Mouse (Mus musculus) lung, postnatal 0 days (tissue): ENCODE data around the gene Tex14. TPM values are rescaled to one million over a fixed set of nuclear protein-coding genes. Genes with fewer than 3 reads are reported as not detected.

Experiments used
- ATAC-seq: fragments of 200-750 bp; cut with Nextera tagmentation; 2 replicates; pipeline ENCODE4 v1.8.0; 2017; ENCODE audit warnings: moderate library complexity
- DNase-seq: peaks from one replicate; pipeline ENCODE4 v3.0.0-alpha.2; 2016; ENCODE audit warnings: low spot score
- H3K27ac ChIP-seq: fragments of 300-500 bp; sonication (generic); 2 replicates; pipeline ENCODE4 v1.5.1; 2014; ENCODE audit warnings: antibody characterized with exemption, mild to moderate bottlenecking, low read length, mixed read lengths
- H3K27me3 ChIP-seq: fragments of 300-500 bp; sonication (generic); replicated peaks from 2 replicates; pipeline ENCODE4 v1.6.1; 2014; ENCODE audit warnings: low read length, mixed read lengths; ENCODE audit not compliant: insufficient read depth
- H3K36me3 ChIP-seq: fragments of 300-500 bp; sonication (generic); 2 replicates; pipeline ENCODE4 v1.6.1; 2014; ENCODE audit warnings: low read length, mixed read lengths; ENCODE audit not compliant: insufficient read depth
- H3K4me1 ChIP-seq: fragments of 300-500 bp; sonication (generic); 2 replicates; pipeline ENCODE4 v1.6.1; 2014; ENCODE audit warnings: antibody characterized with exemption, low read depth, low read length, mixed read lengths; ENCODE audit not compliant: insufficient read depth
- H3K4me2 ChIP-seq: fragments of 300-500 bp; sonication (generic); replicated peaks from 2 replicates; pipeline ENCODE4 v1.6.1; 2014; ENCODE audit warnings: low read depth, mild to moderate bottlenecking, low read length, moderate library complexity, mixed read lengths
- H3K4me3 ChIP-seq: fragments of 300-500 bp; sonication (generic); 2 replicates; pipeline ENCODE4 v1.5.1; 2014; ENCODE audit warnings: low read depth, low read length
- H3K9ac ChIP-seq: fragments of 300-500 bp; sonication (generic); replicated peaks from 2 replicates; pipeline ENCODE4 v1.6.1; 2014; ENCODE audit warnings: low read depth, mild to moderate bottlenecking
- H3K9me3 ChIP-seq: fragments of 300-500 bp; sonication (generic); 2 replicates; pipeline ENCODE4 v1.6.1; 2016; ENCODE audit warnings: low read length, mixed read lengths
- CTCF ChIP-seq: IDR thresholded peaks from 2 replicates; pipeline ENCODE4 v1.5.1; 2016; ENCODE audit warnings: antibody characterized with exemption, mild to moderate bottlenecking
- EP300 ChIP-seq: IDR thresholded peaks from 2 replicates; pipeline ENCODE4 v1.6.1; 2016; ENCODE audit warnings: antibody characterized with exemption, mild to moderate bottlenecking, control low read depth
- WGBS: fragments of 180-500 bp; shearing (Covaris S2); extraction: QIAGEN DNeasy Blood & Tissue Kit; methylation state at CpG from one replicate; pipeline ENCODE4 v1.1.7; 2014; 5-methylcytosine and 5-hydroxymethylcytosine counted together
- polyA plus RNA-seq: library from polyadenylated mRNA; unstranded; fragments of >200 nt; fragmentation: Nextera tagmentation; extraction: Ambion mirVana; gene quantifications from 2 replicates; pipeline ENCODE4 v1.2.1, GENCODE M21; 2015

The Tex14 gene
- polyA plus RNA-seq, result 1.1 and 2.7 TPM in 2 replicates

- H3K27me3 ChIP-seq, result no peaks in the 10 kb centered on the region
- WGBS, result 74% methylated on average over 27 of the region's 27 CpGs
- TF ChIP-seq CTCF (no peak), EP300 (no peak)
- H3K9ac ChIP-seq, result peak within 1 kb of the TSS; percentile 48
- peak within 1 kb of the TSS; percentile 58 for H3K4me3 ChIP-seq
- H3K4me1 ChIP-seq, result 0 out of 2 replicates have a peak, but pooled peaks cover 3% of the 10 kb centered on the region
- H3K4me2 ChIP-seq, result peak within 1 kb of the TSS; percentile 63
- peak within 1 kb of the TSS; percentile 84 for H3K27ac ChIP-seq
- H3K36me3 ChIP-seq, result no peaks in the 10 kb centered on the region
- no peak for DNase-seq
- ATAC-seq, result peak; percentile 6
- H3K9me3 ChIP-seq, result no peaks in the 10 kb centered on the region
Measured at GRCm38 (mm10) chr11:87404876-87405275, at the start of gene Tex14, which contains the start of gene Rad51c. Gene Tex14, plus strand, starts transcription at chr11:87405065. Gene Rad51c, minus strand, starts transcription at chr11:87404954.

- H3K27ac ChIP-seq, result no peak overlapping the region
- 8% methylated on average over 31 of the region's 31 CpGs for WGBS
- peaks cover 9% of the 10 kb centered on the region for H3K4me1 ChIP-seq
- DNase-seq (no peak), ATAC-seq (no peak)
- H3K36me3 ChIP-seq, result no peaks in the 10 kb centered on the region
- TF ChIP-seq CTCF, result no peak
- no peak for TF ChIP-seq EP300
- H3K4me3 ChIP-seq, result peak overlapping the region; percentile 74
- peaks cover 33% of the 10 kb centered on the region; the same call in 1 of the 2 replicates for H3K27me3 ChIP-seq
- H3K9me3 ChIP-seq, result no peaks in the 10 kb centered on the region
- no peak overlapping the region for H3K9ac ChIP-seq
- peak overlapping the region; percentile 99 for H3K4me2 ChIP-seq
Measured at GRCm38 (mm10) chr11:87357317-87358300, 47.3 kb upstream of the Tex14 start.

DNA sequence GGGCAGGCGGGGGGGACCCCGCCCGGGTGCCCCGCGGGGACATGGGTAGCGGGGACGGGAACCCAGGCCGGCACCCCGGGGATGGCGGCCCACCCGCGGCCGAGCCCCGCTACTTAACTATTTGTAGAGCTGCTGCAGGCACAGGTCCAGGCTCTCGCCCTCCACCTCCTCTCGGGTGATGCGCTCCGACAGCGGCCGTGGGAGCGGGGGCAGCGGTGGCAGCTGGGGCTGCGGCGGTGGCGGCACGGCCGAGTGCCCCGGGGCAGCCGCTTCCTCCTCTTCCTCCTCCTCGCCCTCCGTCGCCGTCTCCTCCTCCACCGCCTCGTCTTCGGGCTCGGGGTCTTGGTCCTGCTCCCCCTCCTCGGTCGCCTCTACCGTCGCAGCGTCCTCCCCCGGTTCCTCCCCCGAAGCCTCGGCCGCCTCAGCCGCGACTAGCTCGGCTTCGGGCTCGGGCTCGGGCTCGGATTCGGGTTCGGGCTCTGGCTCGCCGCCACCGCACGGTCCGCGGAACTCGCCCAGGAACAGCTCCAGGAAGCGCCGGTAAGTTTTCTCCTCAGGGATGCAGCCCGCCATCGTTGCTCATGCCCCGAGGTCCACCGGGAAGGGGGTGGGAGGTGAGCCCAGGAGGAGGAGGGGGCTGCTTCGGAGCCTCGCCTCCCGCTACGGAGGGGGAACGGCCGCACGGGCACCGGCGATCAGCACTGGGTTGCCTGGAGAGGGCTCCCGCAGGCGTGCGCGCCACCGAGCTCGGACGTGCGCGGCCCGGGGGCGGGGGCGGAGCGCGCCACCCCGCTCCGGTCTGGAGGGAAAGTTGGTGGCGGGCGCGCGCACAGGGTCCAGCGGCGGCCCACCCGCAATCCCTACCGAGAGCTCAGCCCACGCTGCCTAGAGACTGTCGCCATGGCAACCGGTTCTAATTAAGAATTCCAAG is 46.3 kb upstream of the Tex14 start, which contains the start of gene Ppm1e:
TSS of gene Ppm1e (minus strand) at position 693 of the 931 bp plus-strand sequence.
- Histone ChIP-seq H3K27ac (no peak within 1 kb of the TSS), H3K36me3 (no peaks in the 10 kb centered on the region), H3K4me1 (peaks cover 9% of the 10 kb centered on the region), H3K9ac (0 out of 2 replicates have a peak within 1 kb of the TSS, but pooled peaks have one; percentile 19), H3K4me2 (peak within 1 kb of the TSS; percentile 99), H3K4me3 (peak within 1 kb of the TSS; percentile 74), H3K9me3 (no peaks in the 10 kb centered on the region), H3K27me3 (peaks cover 33% of the 10 kb centered on the region; the same call in 1 of the 2 replicates)
- peak; percentile 91 for ATAC-seq
- peak; percentile 67 for DNase-seq
- TF ChIP-seq EP300 (no peak), CTCF (no peak)
- 2% methylated on average over 68 of the region's 104 CpGs for WGBS

DNA sequence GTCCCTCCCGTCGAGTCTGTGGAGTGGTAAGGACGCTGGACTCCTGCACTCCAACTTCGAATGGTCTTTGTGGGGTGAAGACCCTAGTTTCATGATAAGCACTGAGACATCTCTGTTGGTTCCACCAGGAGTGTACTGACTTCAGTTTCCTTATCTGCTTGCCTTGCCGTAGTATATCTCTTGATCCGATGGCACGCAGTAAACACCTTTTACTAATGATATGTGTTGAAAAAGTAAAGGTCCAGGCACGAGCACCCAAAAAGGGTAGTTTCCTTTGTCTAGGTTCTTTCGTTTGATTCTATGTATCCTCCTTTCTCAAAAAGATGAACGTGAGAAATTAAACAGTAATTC is 45.6 kb upstream of the Tex14 start:
- no peak overlapping the region for H3K27ac ChIP-seq
- ATAC-seq, result no peak

DNA sequence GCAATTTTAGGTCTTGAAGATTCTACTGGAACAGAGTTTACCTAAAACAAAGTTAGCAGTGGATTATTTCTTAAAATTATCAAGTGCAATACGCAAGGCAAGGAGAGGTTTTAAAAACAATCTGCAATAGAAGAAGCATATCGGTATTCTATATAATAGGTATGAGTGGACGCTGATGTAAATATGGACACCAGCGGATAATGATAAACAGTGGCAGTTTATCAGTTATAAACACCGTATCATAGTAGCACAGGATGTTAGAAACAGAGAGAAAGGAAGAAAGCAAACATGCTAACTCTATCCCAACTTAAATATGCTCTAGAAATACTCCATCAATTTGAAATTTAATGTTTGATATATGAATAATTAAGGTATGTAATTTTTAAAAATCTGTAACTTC is 39.7 kb upstream of the Tex14 start:
- no peak for ATAC-seq
- TF ChIP-seq EP300 (no peak), CTCF (no peak)
- no peaks in the 10 kb centered on the region for H3K36me3 ChIP-seq
- H3K4me3 ChIP-seq, result no peak overlapping the region
- H3K4me1 ChIP-seq, result no peaks in the 10 kb centered on the region
- H3K9me3 ChIP-seq, result no peaks in the 10 kb centered on the region
- no peak overlapping the region for H3K27ac ChIP-seq
- H3K27me3 ChIP-seq, result 0 out of 2 replicates have a peak, but pooled peaks cover 8% of the 10 kb centered on the region
- H3K9ac ChIP-seq, result no peak overlapping the region
- DNase-seq, result no peak
- H3K4me2 ChIP-seq, result no peak overlapping the region
- WGBS, result 80% methylated on average over 5 of the region's 5 CpGs

More for the DNA sequence above, 45.6 kb upstream of the Tex14 start:
- H3K4me3 ChIP-seq, result peak overlapping the region; percentile 74
- no peak overlapping the region for H3K9ac ChIP-seq
- H3K4me1 ChIP-seq, result peaks cover 9% of the 10 kb centered on the region
- TF ChIP-seq CTCF (no peak), EP300 (no peak)
- H3K4me2 ChIP-seq, result peak overlapping the region; percentile 99
- H3K27me3 ChIP-seq, result peaks cover 33% of the 10 kb centered on the region; the same call in 1 of the 2 replicates
- DNase-seq, result no peak
- 13% methylated on average over 10 of the region's 10 CpGs for WGBS
- no peaks in the 10 kb centered on the region for H3K9me3 ChIP-seq
- H3K36me3 ChIP-seq, result no peaks in the 10 kb centered on the region
